Mouse (Mus musculus) neural tube, embryonic 11.5 days (tissue): ENCODE measurements around the gene Uhrf1bp1. TPM values are rescaled to one million over a fixed set of nuclear protein-coding genes. Genes with fewer than 3 reads are reported as not detected.

ENCODE experiments used
- ATAC-seq: fragments of 200-750 bp; cut with Nextera tagmentation; 2 replicates; pipeline ENCODE4 v1.8.0; 2017; ENCODE audit warnings: moderate number of reproducible peaks, mild to moderate bottlenecking, moderate TSS enrichment, moderate library complexity; ENCODE audit not compliant: insufficient read depth, low FRiP score, low TSS enrichment
- DNase-seq: peaks from one replicate; pipeline ENCODE4 v3.0.0-alpha.2; 2015; ENCODE audit warnings: low spot score
- H3K27ac ChIP-seq: fragments of 300-500 bp; sonication (generic); 2 replicates; pipeline ENCODE4 v1.5.1; 2014; ENCODE audit warnings: low read depth, mild to moderate bottlenecking, low read length
- H3K27me3 ChIP-seq: fragments of 300-500 bp; sonication (generic); 2 replicates; pipeline ENCODE4 v1.6.1; 2014; ENCODE audit warnings: mild to moderate bottlenecking, low read length, mixed read lengths; ENCODE audit not compliant: control insufficient read depth, insufficient read depth
- H3K36me3 ChIP-seq: fragments of 300-500 bp; sonication (generic); 2 replicates; pipeline ENCODE4 v1.6.1; 2014; ENCODE audit warnings: mild to moderate bottlenecking, low read length, moderate library complexity, mixed read lengths; ENCODE audit not compliant: control insufficient read depth, insufficient read depth
- H3K4me1 ChIP-seq: fragments of 300-500 bp; sonication (generic); 2 replicates; pipeline ENCODE4 v1.6.1; 2014; ENCODE audit warnings: low read length, mixed read lengths; ENCODE audit not compliant: control insufficient read depth, insufficient read depth
- H3K4me2 ChIP-seq: fragments of 300-500 bp; sonication (generic); 2 replicates; pipeline ENCODE4 v1.6.1; 2014; ENCODE audit warnings: low read depth, mild to moderate bottlenecking, moderate library complexity
- H3K4me3 ChIP-seq: fragments of 300-500 bp; sonication (generic); 2 replicates; pipeline ENCODE4 v1.5.1; 2014; ENCODE audit warnings: low read depth, low read length
- H3K9ac ChIP-seq: fragments of 300-500 bp; sonication (generic); 2 replicates; pipeline ENCODE4 v1.6.1; 2014; ENCODE audit warnings: mild to moderate bottlenecking, low read length
- H3K9me3 ChIP-seq: fragments of 300-500 bp; sonication (generic); 2 replicates; pipeline ENCODE4 v1.6.1; 2016; ENCODE audit warnings: low read length; ENCODE audit not compliant: control insufficient read depth
- WGBS: fragments of 180-500 bp; shearing (Covaris S2); extraction: QIAGEN DNeasy Blood & Tissue Kit; methylation state at CpG from one replicate; pipeline ENCODE4 v1.1.7; 2014; 5-methylcytosine and 5-hydroxymethylcytosine counted together
- polyA plus RNA-seq: library from polyadenylated mRNA; unstranded; fragments of >200 nt; fragmentation: Nextera tagmentation; extraction: Ambion mirVana; gene quantifications from 2 replicates; pipeline ENCODE4 v1.2.1, GENCODE M21; 2014

Uhrf1bp1 gene
- polyA plus RNA-seq, 1 experiment from 2014 or later, result 7.6 TPM

GRCm38 (mm10) chr17:27886499-27887210 is 30.4 kb downstream of the Uhrf1bp1 start:
- WGBS, result 86% methylated on average over 19 of the region's 19 CpGs
- DNase-seq (no peak), ATAC-seq (no peak)
- H3K36me3 ChIP-seq, result peaks cover 12% of the 10 kb centered on the region
- H3K27me3 ChIP-seq, result no peaks in the 10 kb centered on the region
- H3K4me1 ChIP-seq, result no peaks in the 10 kb centered on the region
- no peak overlapping the region for H3K4me3 ChIP-seq
- H3K4me2 ChIP-seq, result no peak overlapping the region
- no peaks in the 10 kb centered on the region for H3K9me3 ChIP-seq
- H3K9ac ChIP-seq, result no peak overlapping the region
- no peak overlapping the region for H3K27ac ChIP-seq

- H3K4me3 ChIP-seq, result peak overlapping the region; percentile 77
- DNase-seq (peak; percentile 95), ATAC-seq (no peak)
- H3K4me2 ChIP-seq, result peak overlapping the region; percentile 82
- no peaks in the 10 kb centered on the region for H3K9me3 ChIP-seq
- peaks cover 16% of the 10 kb centered on the region for H3K4me1 ChIP-seq
- no peaks in the 10 kb centered on the region for H3K27me3 ChIP-seq
- peak overlapping the region; percentile 66 for H3K9ac ChIP-seq
- peaks cover 4% of the 10 kb centered on the region for H3K36me3 ChIP-seq
- H3K27ac ChIP-seq, result no peak overlapping the region
- WGBS, result under 1% methylated on average over 45 of the region's 45 CpGs
These were observed 51.4 kb downstream of the Uhrf1bp1 start for GRCm38 (mm10) chr17:27907512-27908205.

- DNase-seq, result peak; percentile 16
- Histone ChIP-seq H3K9ac (peak overlapping the region; percentile 41), H3K36me3 (peaks cover 2% of the 10 kb centered on the region; the same call in 1 of the 2 replicates), H3K27me3 (no peaks in the 10 kb centered on the region), H3K4me3 (peak overlapping the region; percentile 77), H3K27ac (no peak overlapping the region; the same call in 1 of the 2 replicates), H3K4me1 (peaks cover 16% of the 10 kb centered on the region), H3K9me3 (no peaks in the 10 kb centered on the region), H3K4me2 (peak overlapping the region; percentile 82)
- ATAC-seq, result peak; percentile 17; the same call in 1 of the 2 replicates
- WGBS, result under 1% methylated on average over 11 of the region's 12 CpGs
These were observed 52.1 kb downstream of the Uhrf1bp1 start for GRCm38 (mm10) chr17:27908206-27908887.

GRCm38 (mm10) chr17:27908888-27909621 is 52.8 kb downstream of the Uhrf1bp1 start, which contains the start of gene Anks1:
Anks1 (plus strand) TSS chr17:27909306.
- H3K4me3 ChIP-seq, result peak within 1 kb of the TSS; percentile 77
- peak; percentile 77 for ATAC-seq
- peaks cover 16% of the 10 kb centered on the region for H3K4me1 ChIP-seq
- H3K4me2 ChIP-seq, result peak within 1 kb of the TSS; percentile 82
- H3K27ac ChIP-seq, result peak within 1 kb of the TSS; percentile 58
- peak; percentile 89 for DNase-seq
- WGBS, result under 1% methylated on average over 77 of the region's 78 CpGs
- H3K27me3 ChIP-seq, result no peaks in the 10 kb centered on the region
- peak within 1 kb of the TSS; percentile 86 for H3K9ac ChIP-seq
- no peaks in the 10 kb centered on the region for H3K36me3 ChIP-seq
- no peaks in the 10 kb centered on the region for H3K9me3 ChIP-seq

GRCm38 (mm10) chr17:27909622-27910500 is 53.6 kb downstream of the Uhrf1bp1 start, which contains the start of gene Taf11:
Taf11 (minus strand) TSS chr17:27909844.
- Histone ChIP-seq H3K9me3 (no peaks in the 10 kb centered on the region), H3K4me2 (peak within 1 kb of the TSS; percentile 82), H3K27me3 (no peaks in the 10 kb centered on the region), H3K4me1 (peaks cover 16% of the 10 kb centered on the region), H3K9ac (peak within 1 kb of the TSS; percentile 86), H3K4me3 (peak within 1 kb of the TSS; percentile 77), H3K27ac (peak within 1 kb of the TSS; percentile 58), H3K36me3 (no peaks in the 10 kb centered on the region)
- ATAC-seq, result peak; percentile 32; the same call in 1 of the 2 replicates
- DNase-seq, result peak; percentile 58
- WGBS, result 2% methylated on average over 53 of the region's 53 CpGs

- DNase-seq (no peak), ATAC-seq (no peak)
- no peaks in the 10 kb centered on the region for H3K27me3 ChIP-seq
- no peaks in the 10 kb centered on the region for H3K9me3 ChIP-seq
- no peak overlapping the region for H3K27ac ChIP-seq
- 88% methylated on average over 7 of the region's 7 CpGs for WGBS
- H3K36me3 ChIP-seq, result no peaks in the 10 kb centered on the region
- H3K4me1 ChIP-seq, result peaks cover 16% of the 10 kb centered on the region
- H3K4me2 ChIP-seq, result no peak overlapping the region
- no peak overlapping the region for H3K4me3 ChIP-seq
- H3K9ac ChIP-seq, result no peak overlapping the region
These were observed 55.1 kb downstream of the Uhrf1bp1 start for GRCm38 (mm10) chr17:27911371-27911770.

GRCm38 (mm10) chr17:27914742-27915141 is 58.5 kb downstream of the Uhrf1bp1 start:
- Histone ChIP-seq H3K9ac (no peak overlapping the region), H3K36me3 (no peaks in the 10 kb centered on the region), H3K4me3 (no peak overlapping the region), H3K27ac (no peak overlapping the region), H3K27me3 (no peaks in the 10 kb centered on the region), H3K4me1 (peaks cover 11% of the 10 kb centered on the region), H3K4me2 (no peak overlapping the region), H3K9me3 (no peaks in the 10 kb centered on the region)
- 89% methylated on average over 4 of the region's 4 CpGs for WGBS
- DNase-seq (no peak), ATAC-seq (no peak)
